Mouse (Mus musculus): ENCODE data around the gene St3gal5. TPM values are rescaled to one million over a fixed set of nuclear protein-coding genes. Genes with fewer than 3 reads are reported as not detected.

St3gal5 gene
- polyA plus RNA-seq, 1 experiment from 2014 or later, result 30.6 TPM

DNA sequence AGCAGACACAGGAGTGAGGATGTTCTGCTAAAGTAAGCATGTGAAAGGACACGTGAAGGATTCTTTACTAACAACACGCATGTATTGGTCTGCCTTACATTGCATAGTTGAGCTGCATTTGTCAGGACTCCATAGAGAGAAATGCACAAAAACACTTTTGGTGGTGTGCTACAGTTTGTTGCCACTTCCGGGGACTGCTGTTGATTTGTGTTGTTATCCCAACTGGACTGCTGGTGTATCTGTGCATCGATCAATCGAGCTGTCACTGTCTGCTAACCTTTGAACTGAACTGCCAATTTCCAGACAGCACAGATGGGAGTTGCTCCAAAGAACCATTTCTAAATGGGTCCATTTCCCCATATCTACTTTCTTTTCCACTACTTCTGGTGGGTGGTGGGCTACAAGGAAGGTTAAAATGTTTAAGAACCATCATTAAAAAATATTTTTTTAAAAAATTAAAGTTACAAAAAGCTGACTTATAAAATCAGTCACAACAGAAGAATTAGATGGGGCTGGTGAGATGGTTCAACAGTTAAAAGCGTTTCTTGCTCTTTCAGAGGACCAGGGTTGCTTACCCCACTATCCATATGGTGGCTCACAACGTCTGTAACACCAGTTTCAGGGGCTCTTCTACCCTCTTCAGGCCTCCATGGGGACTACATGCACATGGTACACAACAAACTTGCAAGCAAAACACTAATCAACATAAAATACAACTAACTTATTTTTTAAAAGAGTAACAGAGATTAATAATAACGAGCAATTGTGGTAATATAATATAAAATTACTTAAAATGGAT, 61.8 kb downstream of the St3gal5 start:
- Histone ChIP-seq H3K9ac (no peak overlapping the region), H3K4me3 (no peak overlapping the region), H3K27me3 (no peaks in the 10 kb centered on the region), H3K4me1 (peaks cover 2% of the 10 kb centered on the region; the same call in 1 of the 2 replicates), H3K36me3 (peaks cover 8% of the 10 kb centered on the region), H3K9me3 (no peaks in the 10 kb centered on the region), H3K27ac (no peak overlapping the region), H3K4me2 (replicated peaks) (no peak overlapping the region)
- 79% methylated on average over 8 of the region's 8 CpGs for WGBS
- no peak for ATAC-seq (ENCODE audit: low FRiP score, low read depth)

DNA sequence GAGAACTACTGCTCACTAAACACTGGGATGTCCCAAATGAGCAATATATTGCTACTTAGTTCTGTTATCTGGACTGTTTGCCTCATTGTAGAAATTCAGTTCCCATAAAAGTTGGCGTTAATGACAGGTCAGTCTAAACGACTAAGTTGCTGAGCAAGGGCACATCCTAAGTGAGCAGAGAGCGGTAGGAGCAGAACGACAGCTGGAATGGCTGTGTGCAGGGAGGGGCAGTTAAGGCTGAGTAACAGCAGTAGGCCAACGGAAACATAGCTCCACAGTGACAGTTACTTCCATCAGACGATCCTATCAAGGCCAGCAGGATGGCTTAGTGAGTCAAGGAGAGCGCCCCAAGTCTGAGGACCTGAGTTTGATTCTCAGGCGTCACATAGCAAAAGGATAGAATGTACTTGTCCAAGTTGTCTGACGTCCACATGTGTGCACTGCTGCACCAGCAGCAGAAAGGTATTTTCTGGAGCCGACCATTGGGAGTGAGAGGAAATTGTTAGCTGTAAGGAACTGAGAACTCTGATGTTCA, 62.5 kb downstream of the St3gal5 start:
- H3K4me3 ChIP-seq, result no peak overlapping the region
- H3K9ac ChIP-seq, result no peak overlapping the region
- no peaks in the 10 kb centered on the region for H3K27me3 ChIP-seq
- no peak overlapping the region for H3K4me2 ChIP-seq (replicated peaks)
- H3K4me1 ChIP-seq, result peaks cover 8% of the 10 kb centered on the region
- no peak overlapping the region for H3K27ac ChIP-seq
- WGBS, result 49% methylated on average over 10 of the region's 10 CpGs
- no peak for ATAC-seq (ENCODE audit: low FRiP score, low read depth)
- H3K36me3 ChIP-seq, result peaks cover 2% of the 10 kb centered on the region
- no peaks in the 10 kb centered on the region for H3K9me3 ChIP-seq

DNA sequence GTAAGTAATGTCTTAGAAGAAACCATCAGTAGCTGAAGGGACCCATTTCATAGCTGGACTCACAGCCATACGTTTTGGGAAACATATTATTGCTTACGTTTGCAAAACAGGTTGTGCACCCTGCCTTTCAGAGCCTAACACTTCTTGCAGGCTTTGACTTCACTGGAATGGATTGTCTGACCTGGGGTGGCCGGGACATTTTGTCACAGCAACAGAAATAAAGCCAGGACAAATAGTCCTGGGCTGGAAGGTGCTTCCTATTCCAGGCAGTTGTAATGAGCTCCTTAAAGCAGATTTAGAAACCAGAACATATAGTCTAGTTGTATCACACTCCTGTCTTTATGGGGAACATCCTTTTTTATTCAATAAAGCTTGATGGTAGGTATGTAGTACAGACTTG, 63.6 kb downstream of the St3gal5 start:
- Histone ChIP-seq H3K4me3 (no peak overlapping the region), H3K36me3 (no peaks in the 10 kb centered on the region), H3K27ac (no peak overlapping the region), H3K4me1 (peaks cover 8% of the 10 kb centered on the region), H3K9ac (no peak overlapping the region), H3K4me2 (replicated peaks) (no peak overlapping the region), H3K27me3 (no peaks in the 10 kb centered on the region), H3K9me3 (no peaks in the 10 kb centered on the region)
- ATAC-seq (ENCODE audit: low FRiP score, low read depth), result no peak
- 79% methylated on average over 3 of the region's 3 CpGs for WGBS

DNA sequence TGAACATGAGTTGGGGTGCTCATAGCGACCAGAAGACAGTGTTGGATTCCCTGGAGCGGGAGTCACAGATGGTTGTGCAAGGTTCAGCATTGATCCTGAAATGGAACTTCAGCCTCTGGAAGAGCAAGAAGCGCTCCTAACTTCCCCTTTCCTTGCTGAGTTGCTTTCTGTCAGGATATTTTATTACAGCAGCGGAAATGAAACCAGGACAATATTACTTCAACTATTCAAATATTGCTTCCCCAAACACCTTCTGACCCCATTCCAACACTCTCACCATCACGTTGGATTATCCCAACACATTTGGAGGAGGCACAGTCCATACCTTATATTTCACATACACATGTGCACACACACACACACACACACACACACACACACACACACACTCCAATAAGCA, 64.4 kb downstream of the St3gal5 start:
- no peak for ATAC-seq (ENCODE audit: low FRiP score, low read depth)
- Histone ChIP-seq H3K9me3 (no peaks in the 10 kb centered on the region), H3K27me3 (no peaks in the 10 kb centered on the region), H3K36me3 (no peaks in the 10 kb centered on the region), H3K9ac (no peak overlapping the region), H3K27ac (no peak overlapping the region), H3K4me1 (peaks cover 8% of the 10 kb centered on the region), H3K4me2 (replicated peaks) (no peak overlapping the region), H3K4me3 (no peak overlapping the region)
- WGBS, result 79% methylated on average over 5 of the region's 5 CpGs

GRCm38 (mm10) chr6:72162155-72162890, 64.9 kb downstream of the St3gal5 start:
- Histone ChIP-seq H3K9me3 (no peaks in the 10 kb centered on the region), H3K27me3 (no peaks in the 10 kb centered on the region), H3K4me2 (replicated peaks) (no peak overlapping the region), H3K4me1 (peaks cover 8% of the 10 kb centered on the region), H3K27ac (no peak overlapping the region), H3K4me3 (no peak overlapping the region), H3K9ac (no peak overlapping the region), H3K36me3 (no peaks in the 10 kb centered on the region)
- 32% methylated on average over 19 of the region's 19 CpGs for WGBS
- no peak for ATAC-seq (ENCODE audit: low FRiP score, low read depth)

DNA sequence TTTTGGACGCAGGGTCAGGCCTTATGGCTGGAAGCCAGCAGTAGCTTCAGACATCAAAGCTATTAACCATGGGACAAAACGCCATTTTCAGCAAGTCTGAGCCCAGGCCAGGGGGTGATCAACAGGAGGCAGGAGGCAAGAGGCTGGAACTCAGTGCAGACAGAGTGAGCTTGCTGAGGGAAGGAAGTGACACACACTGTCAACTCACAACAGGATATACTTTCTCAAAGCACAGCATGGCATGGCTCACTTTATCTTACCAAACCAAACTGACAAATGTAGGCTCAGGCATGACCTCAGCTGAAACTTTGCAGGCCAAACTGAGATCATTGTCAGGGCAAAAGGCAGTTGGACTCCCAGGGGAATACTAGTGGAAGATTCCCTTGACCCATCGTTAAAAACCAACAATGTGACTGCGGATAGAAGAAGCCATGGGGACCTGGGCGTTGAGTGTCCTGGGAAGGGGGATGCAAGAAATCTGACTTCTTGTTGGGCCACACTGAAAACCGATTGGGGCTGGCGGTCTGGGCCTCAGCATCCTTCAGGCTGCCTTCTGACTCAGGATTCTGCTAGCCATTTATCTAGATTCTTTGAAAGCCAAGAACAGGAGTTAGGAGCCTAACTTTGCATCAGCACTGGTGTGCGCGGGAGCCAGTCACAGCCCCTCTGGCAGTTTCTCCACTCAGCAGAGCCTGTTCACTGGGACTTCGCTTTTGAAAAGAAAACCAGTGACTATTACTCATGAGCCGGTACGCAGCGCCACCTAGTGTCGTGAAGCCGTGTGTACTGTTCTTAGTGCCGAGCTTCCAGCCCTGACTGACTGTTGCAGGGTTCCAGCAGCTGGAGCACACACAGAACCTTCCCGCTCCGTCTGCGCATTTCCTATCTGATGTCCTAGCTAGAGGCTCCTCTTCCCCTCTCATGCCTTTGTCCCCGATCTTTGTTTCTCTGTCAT, 67.2 kb downstream of the St3gal5 start:
- Histone ChIP-seq H3K4me3 (0 out of 2 replicates have a peak overlapping the region, but pooled peaks have one; percentile 1), H3K4me2 (replicated peaks) (peak overlapping the region; percentile 19; the same call in 1 of the 2 replicates), H3K27me3 (no peaks in the 10 kb centered on the region), H3K4me1 (peaks cover 8% of the 10 kb centered on the region), H3K9me3 (no peaks in the 10 kb centered on the region), H3K27ac (no peak overlapping the region), H3K36me3 (no peaks in the 10 kb centered on the region), H3K9ac (0 out of 2 replicates have a peak overlapping the region, but pooled peaks have one; percentile 39)
- WGBS, result 23% methylated on average over 20 of the region's 20 CpGs
- ATAC-seq (ENCODE audit: low FRiP score, low read depth), result peak; percentile 92

GRCm38 (mm10) chr6:72165907-72166306, 68.5 kb downstream of the St3gal5 start:
- Histone ChIP-seq H3K4me2 (replicated peaks) (no peak overlapping the region), H3K9ac (no peak overlapping the region), H3K9me3 (no peaks in the 10 kb centered on the region), H3K27me3 (no peaks in the 10 kb centered on the region), H3K36me3 (no peaks in the 10 kb centered on the region), H3K27ac (no peak overlapping the region), H3K4me1 (peaks cover 8% of the 10 kb centered on the region), H3K4me3 (no peak overlapping the region)
- 32% methylated on average over 2 of the region's 2 CpGs for WGBS
- no peak for ATAC-seq (ENCODE audit: low FRiP score, low read depth)

GRCm38 (mm10) chr6:72171391-72171790, 74.0 kb downstream of the St3gal5 start:
- H3K4me2 ChIP-seq (replicated peaks), result no peak overlapping the region
- WGBS, result 84% methylated on average over 3 of the region's 3 CpGs

GRCm38 (mm10) chr6:72173350-72173749, 76.0 kb downstream of the St3gal5 start:
- no peaks in the 10 kb centered on the region for H3K9me3 ChIP-seq

More at GRCm38 (mm10) chr6:72171391-72171790, 74.0 kb downstream of the St3gal5 start:
- no peak overlapping the region for H3K27ac ChIP-seq
- no peaks in the 10 kb centered on the region for H3K36me3 ChIP-seq
- no peaks in the 10 kb centered on the region for H3K4me1 ChIP-seq
- H3K4me3 ChIP-seq, result no peak overlapping the region
- ATAC-seq (ENCODE audit: low FRiP score, low read depth), result no peak
- H3K9ac ChIP-seq, result no peak overlapping the region
- no peaks in the 10 kb centered on the region for H3K27me3 ChIP-seq
- H3K9me3 ChIP-seq, result no peaks in the 10 kb centered on the region

GRCm38 (mm10) chr6:72175419-72175818, 78.0 kb downstream of the St3gal5 start:
- Histone ChIP-seq H3K27me3 (no peaks in the 10 kb centered on the region), H3K4me2 (replicated peaks) (no peak overlapping the region), H3K4me3 (no peak overlapping the region), H3K36me3 (no peaks in the 10 kb centered on the region), H3K9ac (no peak overlapping the region), H3K9me3 (no peaks in the 10 kb centered on the region), H3K27ac (no peak overlapping the region), H3K4me1 (no peaks in the 10 kb centered on the region)
- ATAC-seq (ENCODE audit: low FRiP score, low read depth), result no peak
- 57% methylated on average over 3 of the region's 3 CpGs for WGBS

More at GRCm38 (mm10) chr6:72173350-72173749, 76.0 kb downstream of the St3gal5 start:
- ATAC-seq (ENCODE audit: low FRiP score, low read depth), result no peak
- Histone ChIP-seq H3K36me3 (no peaks in the 10 kb centered on the region), H3K27ac (no peak overlapping the region), H3K4me3 (no peak overlapping the region), H3K4me1 (no peaks in the 10 kb centered on the region), H3K4me2 (replicated peaks) (no peak overlapping the region), H3K9ac (no peak overlapping the region), H3K27me3 (no peaks in the 10 kb centered on the region)
- WGBS, result 90% methylated on average over 1 of the region's 1 CpGs

DNA sequence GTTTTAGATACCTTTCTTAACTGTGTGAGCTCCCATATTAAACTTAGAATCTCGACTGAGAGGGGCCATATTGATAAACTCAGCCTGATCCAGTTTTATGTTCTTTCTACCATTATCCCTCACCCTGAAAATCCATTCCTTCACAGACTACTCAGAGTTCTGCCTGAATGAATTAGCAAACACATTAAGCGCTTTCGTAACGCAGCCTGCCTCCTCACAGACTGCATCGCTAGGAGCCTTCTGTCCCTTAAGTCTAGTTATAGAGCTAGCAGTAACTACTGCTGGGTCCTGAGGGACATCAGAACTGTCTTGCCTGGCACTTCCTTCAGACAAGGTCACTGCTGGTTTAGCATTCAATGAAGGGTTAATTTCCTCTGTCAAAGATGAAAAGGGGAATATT, 78.6 kb downstream of the St3gal5 start:
- H3K36me3 ChIP-seq, result no peaks in the 10 kb centered on the region
- H3K4me1 ChIP-seq, result no peaks in the 10 kb centered on the region
- no peak overlapping the region for H3K27ac ChIP-seq
- ATAC-seq (ENCODE audit: low FRiP score, low read depth), result no peak
- no peaks in the 10 kb centered on the region for H3K9me3 ChIP-seq
- H3K4me2 ChIP-seq (replicated peaks), result no peak overlapping the region
- H3K4me3 ChIP-seq, result no peak overlapping the region
- H3K27me3 ChIP-seq, result no peaks in the 10 kb centered on the region
- no peak overlapping the region for H3K9ac ChIP-seq
- WGBS, result 72% methylated on average over 5 of the region's 5 CpGs

Measured in limb, embryonic 13.5 days (tissue).